Mouse (Mus musculus) kidney, embryonic 16.5 days (tissue): ENCODE results near the gene Gm10570. TPM values are rescaled to one million over a fixed set of nuclear protein-coding genes. Genes with fewer than 3 reads are reported as not detected.
A peak's percentile ranks its signal among the peaks of the same experiment; 100 is the strongest.

Experiments
- ATAC-seq: fragments of 200-750 bp; cut with Nextera tagmentation; 2 replicates; pipeline ENCODE4 v1.8.0; 2017; ENCODE audit warnings: moderate TSS enrichment; ENCODE audit not compliant: low FRiP score, low TSS enrichment
- H3K27ac ChIP-seq: fragments of 300-500 bp; sonication (generic); 2 replicates; pipeline ENCODE4 v1.5.1; 2014; ENCODE audit warnings: low read length
- H3K27me3 ChIP-seq: fragments of 300-500 bp; sonication (generic); 2 replicates; pipeline ENCODE4 v1.6.1; 2014; ENCODE audit warnings: low read length, control low read depth, mixed read lengths; ENCODE audit not compliant: insufficient read depth
- H3K36me3 ChIP-seq: fragments of 300-500 bp; sonication (generic); 2 replicates; pipeline ENCODE4 v1.6.1; 2014; ENCODE audit warnings: low read length, control low read depth, mixed read lengths; ENCODE audit not compliant: insufficient read depth
- H3K4me1 ChIP-seq: fragments of 300-500 bp; sonication (generic); 2 replicates; pipeline ENCODE4 v1.6.1; 2014; ENCODE audit warnings: low read length, control low read depth, mixed read lengths; ENCODE audit not compliant: insufficient read depth
- H3K4me2 ChIP-seq: fragments of 300-500 bp; sonication (generic); replicated peaks from 2 replicates; pipeline ENCODE4 v1.6.1; 2014; ENCODE audit warnings: low read depth, low read length
- H3K4me3 ChIP-seq: fragments of 300-500 bp; sonication (generic); 2 replicates; pipeline ENCODE4 v1.5.1; 2014; ENCODE audit warnings: mild to moderate bottlenecking, low read length
- H3K9ac ChIP-seq: fragments of 300-500 bp; sonication (generic); replicated peaks from 2 replicates; pipeline ENCODE4 v1.6.1; 2014; ENCODE audit warnings: low read length
- H3K9me3 ChIP-seq: fragments of 300-500 bp; sonication (generic); 2 replicates; pipeline ENCODE4 v1.6.1; 2016; ENCODE audit warnings: low read length, control low read depth
- whole genome bisulfite sequencing: fragments of 180-500 bp; shearing (Covaris S2); extraction: QIAGEN DNeasy Blood & Tissue Kit; methylation state at CpG from one replicate; pipeline ENCODE4 v1.1.7; 2014; 5-methylcytosine and 5-hydroxymethylcytosine counted together
- polyA plus RNA-seq: library from polyadenylated mRNA; unstranded; fragments of >200 nt; fragmentation: Nextera tagmentation; extraction: Ambion mirVana; gene quantifications from 2 replicates; pipeline ENCODE4 v1.2.1, GENCODE M21; 2015

The Gm10570 gene
- polyA plus RNA-seq, 1 experiment from 2014 or later, result 0.57 TPM

DNA sequence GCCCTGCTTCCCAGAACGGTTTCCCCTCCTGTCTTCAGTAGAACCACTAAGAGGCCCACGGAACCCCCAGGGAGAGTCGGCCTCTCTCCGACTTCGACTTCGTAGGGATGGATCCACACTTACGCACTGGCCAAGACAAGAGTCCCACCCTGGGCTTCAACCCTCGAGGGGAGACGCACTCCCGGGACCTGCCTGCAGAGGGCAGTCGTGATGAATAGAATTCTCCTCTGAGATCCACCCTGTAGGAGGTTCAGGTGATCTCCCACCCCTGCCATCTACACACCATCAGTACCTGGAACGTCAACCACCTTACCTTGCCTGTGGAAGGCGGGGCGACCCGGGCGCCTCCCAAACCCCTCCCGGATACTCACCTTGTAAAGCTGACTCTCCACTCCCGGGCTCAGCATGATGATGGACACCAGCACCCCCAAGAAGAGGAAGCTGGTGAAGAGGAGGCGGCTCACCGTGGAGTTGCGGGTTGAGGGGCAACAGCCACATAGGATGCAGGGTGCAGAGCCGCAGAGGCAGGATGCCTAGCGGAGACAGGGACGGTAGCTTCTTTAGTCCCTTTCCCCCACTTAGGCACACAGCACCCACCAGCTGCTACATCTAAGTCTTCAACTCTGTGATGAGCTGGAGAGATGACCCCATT lies 43.6 kb downstream of the Gm10570 start:
- H3K9ac ChIP-seq, result peak overlapping the region; percentile 24; the same call in 1 of the 2 replicates
- no peak overlapping the region for H3K27ac ChIP-seq
- ATAC-seq, result peak; percentile 57
- H3K36me3 ChIP-seq, result 0 out of 2 replicates have a peak, but pooled peaks cover 5% of the 10 kb centered on the region
- 0 out of 2 replicates have a peak, but pooled peaks cover 3% of the 10 kb centered on the region for H3K9me3 ChIP-seq
- peaks cover 18% of the 10 kb centered on the region for H3K4me1 ChIP-seq
- 25% methylated on average over 24 of the region's 24 CpGs for WGBS
- H3K4me2 ChIP-seq, result peak overlapping the region; percentile 40
- no peak overlapping the region for H3K4me3 ChIP-seq
- no peaks in the 10 kb centered on the region for H3K27me3 ChIP-seq

DNA sequence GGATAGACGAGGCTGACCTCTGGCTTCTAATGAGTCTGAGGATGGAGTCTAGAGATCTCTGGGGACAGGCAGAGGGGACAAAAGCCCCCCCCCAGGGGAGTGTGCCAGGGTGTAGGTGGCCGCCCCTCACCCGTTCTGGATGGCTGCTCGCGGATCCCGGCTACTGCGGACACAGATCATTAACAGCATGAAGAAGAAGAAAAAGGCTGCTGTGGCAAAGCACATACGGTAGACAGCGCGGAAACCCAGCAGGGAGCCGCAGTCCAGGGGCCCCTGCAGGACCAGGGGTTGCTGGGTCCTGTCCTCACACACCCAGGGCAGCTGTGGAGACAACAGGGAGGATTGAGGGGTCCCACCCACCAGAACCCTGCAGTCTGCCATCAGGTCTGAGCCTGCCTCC lies 44.3 kb downstream of the Gm10570 start:
- 11% methylated on average over 11 of the region's 11 CpGs for WGBS
- H3K27me3 ChIP-seq, result no peaks in the 10 kb centered on the region
- peak overlapping the region; percentile 24; the same call in 1 of the 2 replicates for H3K9ac ChIP-seq
- H3K36me3 ChIP-seq, result 0 out of 2 replicates have a peak, but pooled peaks cover 5% of the 10 kb centered on the region
- peak overlapping the region; percentile 40 for H3K4me2 ChIP-seq
- no peak overlapping the region for H3K4me3 ChIP-seq
- peak; percentile 55 for ATAC-seq
- H3K4me1 ChIP-seq, result peaks cover 18% of the 10 kb centered on the region
- no peak overlapping the region for H3K27ac ChIP-seq
- H3K9me3 ChIP-seq, result 0 out of 2 replicates have a peak, but pooled peaks cover 3% of the 10 kb centered on the region

DNA sequence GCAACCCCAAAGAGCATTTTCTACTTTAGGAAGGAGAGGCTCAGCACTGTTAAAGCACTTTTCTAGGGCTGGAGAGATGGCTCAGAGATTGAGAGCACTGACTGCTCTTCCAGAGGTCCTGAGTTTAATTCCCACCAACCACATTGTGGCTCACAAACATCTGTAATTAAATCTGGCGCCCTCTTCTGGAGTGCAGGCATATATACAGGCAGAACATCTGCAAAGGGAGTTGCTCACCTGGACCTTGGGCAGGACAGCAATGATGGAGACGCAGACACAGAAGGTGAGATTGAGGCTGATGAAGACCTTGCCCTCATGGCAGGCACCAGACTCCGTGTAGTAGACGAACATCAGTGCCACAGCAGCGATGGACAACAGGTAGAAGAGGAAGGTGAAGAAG lies 48.1 kb downstream of the Gm10570 start:
- no peak for ATAC-seq
- H3K27ac ChIP-seq, result no peak overlapping the region
- H3K36me3 ChIP-seq, result 0 out of 2 replicates have a peak, but pooled peaks cover 5% of the 10 kb centered on the region
- no peak overlapping the region for H3K4me2 ChIP-seq
- H3K4me3 ChIP-seq, result no peak overlapping the region
- H3K9ac ChIP-seq, result no peak overlapping the region
- H3K27me3 ChIP-seq, result no peaks in the 10 kb centered on the region
- 37% methylated on average over 5 of the region's 5 CpGs for WGBS
- H3K4me1 ChIP-seq, result peaks cover 15% of the 10 kb centered on the region
- 0 out of 2 replicates have a peak, but pooled peaks cover 3% of the 10 kb centered on the region for H3K9me3 ChIP-seq

Other genes with a start within 250 kb of the Gm10570 start
- 85.5 and 90.9 TPM in 2 replicates for gene Pef1, start 206.1 kb downstream of the Gm10570 start, polyA plus RNA-seq
- 0.19 and 0.31 TPM in 2 replicates for gene Hcrtr1, start 169.3 kb downstream of the Gm10570 start, polyA plus RNA-seq
- 71.2 and 93.4 TPM in 2 replicates for gene Tinagl1, start 133.6 kb downstream of the Gm10570 start, polyA plus RNA-seq
- 1.2 and 2.6 TPM in 2 replicates for gene Gm853, start 86.3 kb downstream of the Gm10570 start, polyA plus RNA-seq
- gene Serinc2, start 29.5 kb downstream of the Gm10570 start, polyA plus RNA-seq, result 58.6 and 65.0 TPM in 2 replicates
- 136 and 161 TPM in 2 replicates for gene Fabp3, start 79 bp downstream of the Gm10570 start, polyA plus RNA-seq
- gene Zcchc17, start 51.3 kb upstream of the Gm10570 start, polyA plus RNA-seq, result 63.3 and 64.0 TPM in 2 replicates
- 158 and 165 TPM in 2 replicates for gene Snrnp40, start 51.5 kb upstream of the Gm10570 start, polyA plus RNA-seq